Mouse (Mus musculus) adrenal gland, adult (tissue): ENCODE results near the gene Zfhx2.
A peak's percentile ranks its signal among the peaks of the same experiment; 100 is the strongest.

Experiments
- DNase-seq, 2 experiments: peaks; one replicate each; pipeline ENCODE4 v3.0.0; 2022 to 2023; ENCODE audit warnings: low spot score in 1 of 2; ENCODE audit not compliant: inconsistent age in 2 of 2

Zfhx2 gene

DNA sequence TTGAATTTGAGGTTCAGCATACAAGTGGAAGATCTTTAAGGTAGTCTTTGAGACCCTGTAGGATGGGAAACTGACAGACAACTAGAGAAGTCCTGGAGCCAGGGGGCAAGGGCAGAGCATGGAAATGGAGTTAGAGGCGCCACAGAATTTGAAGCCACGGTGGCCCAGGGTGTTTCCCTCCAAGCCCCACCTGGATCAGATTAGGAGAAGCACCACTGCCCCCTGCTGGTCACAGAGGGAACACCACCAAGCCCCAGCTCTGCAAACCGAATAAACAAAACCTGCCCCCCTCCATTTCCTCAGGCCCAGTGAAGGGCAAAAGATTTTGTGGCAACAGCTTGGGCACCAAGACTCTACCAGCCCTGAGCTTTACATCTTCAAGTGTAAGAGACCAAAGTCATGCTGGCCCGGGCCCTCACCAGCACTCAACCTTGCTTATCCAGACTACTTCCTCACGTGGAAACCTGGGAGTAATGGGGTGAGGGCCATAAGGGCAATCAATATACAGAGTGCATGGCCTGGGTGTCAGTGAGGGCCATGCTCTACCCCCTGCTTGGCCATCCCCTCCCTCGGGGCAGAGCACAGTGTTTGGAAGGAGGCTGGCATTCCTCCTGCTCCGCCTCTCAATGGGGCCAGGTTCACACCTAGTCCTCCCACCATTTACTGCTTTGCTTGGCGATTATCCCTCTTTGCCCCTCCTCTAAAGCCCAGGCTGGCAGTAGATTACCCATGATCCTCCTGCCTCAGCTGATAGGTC lies 12.7 kb downstream of the Zfhx2 start:
- DNase-seq: peak; percentile 56 to 83

DNA sequence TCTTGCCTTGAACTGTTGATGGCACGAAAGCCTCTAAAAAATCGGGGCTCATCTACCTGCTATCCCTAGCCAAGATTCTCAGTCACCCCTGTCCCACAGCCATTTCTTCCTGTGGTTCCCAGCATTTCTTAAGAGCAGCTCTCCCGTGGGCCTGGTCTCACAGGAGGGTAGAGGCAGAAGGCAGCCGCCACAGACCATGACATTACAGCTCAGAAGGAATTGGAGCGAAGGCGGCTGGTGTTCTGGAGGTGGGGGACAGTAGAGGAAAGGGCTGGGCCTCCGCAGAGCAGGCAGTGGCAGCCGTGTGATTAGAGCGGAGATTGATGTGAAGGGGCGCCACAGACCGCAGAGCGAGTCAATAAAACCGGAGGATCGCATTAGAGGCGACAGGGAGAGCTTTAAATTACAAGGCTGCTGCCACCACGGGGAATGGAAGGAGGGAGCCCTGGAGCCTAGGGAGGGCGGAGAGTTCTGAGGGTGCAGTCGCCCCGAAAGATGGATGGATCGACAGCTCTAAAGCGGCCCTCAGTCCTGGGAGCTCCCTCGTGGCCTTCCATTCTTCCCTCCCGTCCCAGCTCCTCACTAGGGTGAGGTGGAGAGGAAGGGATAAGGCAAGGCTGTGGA lies 13.6 kb downstream of the Zfhx2 start:
- no peak for DNase-seq

DNA sequence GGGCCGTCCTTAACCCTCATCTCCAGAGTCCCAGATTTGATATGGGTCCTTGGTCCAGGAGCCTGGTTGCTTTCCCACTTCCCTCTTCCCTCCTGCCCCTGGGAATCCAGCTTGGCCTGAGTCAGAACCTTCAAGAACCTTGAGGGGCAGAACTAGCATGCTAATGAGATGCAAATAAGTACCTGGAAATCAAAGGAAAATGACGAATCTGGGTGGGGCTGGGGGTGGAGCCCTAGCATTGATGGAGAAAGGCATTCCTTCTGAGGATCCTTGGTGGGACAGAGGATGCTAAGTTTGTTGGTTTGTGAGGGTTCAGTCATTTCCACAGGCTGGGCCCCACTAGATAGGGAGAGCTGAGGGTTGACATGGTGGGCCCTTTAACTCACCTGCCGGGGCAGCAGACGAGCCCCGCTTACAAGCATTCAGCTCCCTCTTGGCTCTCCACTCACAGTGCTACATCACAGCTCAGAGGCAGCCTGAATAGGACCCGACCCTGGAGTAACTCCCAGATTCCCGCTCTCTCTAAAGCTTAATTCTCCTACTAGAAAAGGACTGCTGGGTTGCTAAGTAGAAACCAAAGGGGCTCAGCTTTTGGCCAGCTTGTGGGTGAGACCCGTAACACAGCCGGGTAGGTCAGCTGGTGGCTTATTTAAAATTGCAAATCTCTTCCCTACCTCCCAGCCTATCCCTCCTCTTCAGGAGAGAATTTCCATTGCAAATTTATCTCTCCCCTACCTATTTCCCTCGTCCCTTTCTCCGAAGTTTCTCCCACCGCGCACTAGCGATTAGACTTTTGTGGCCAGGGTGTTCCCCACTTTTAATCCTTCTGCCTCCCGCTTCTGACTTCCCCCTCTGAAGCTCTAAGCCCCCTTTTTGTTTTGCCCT lies 14.4 kb downstream of the Zfhx2 start:
- no peak for DNase-seq

- no peak for DNase-seq
Measured at GRCm38 (mm10) chr14:55076956-55077355, 15.2 kb downstream of the Zfhx2 start.

DNA sequence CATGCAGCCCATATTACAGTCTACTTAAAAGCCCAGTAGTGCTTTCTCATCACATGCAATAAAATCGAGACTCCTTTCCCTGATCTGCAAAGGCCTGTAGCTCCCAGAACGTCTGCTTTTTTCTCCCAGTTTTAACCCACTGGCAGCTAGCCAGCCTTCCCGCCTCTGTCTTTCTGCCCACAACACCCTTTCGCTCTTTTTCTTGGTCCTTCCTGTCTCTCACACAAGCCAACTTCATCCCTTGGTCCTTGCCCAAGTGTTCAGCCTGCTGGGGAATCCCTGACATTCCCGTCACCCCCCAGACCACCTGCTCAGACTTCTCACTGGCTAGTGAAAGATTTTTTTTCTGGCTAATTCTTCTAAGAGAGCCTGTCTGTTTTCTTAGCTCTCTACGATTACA lies 15.9 kb downstream of the Zfhx2 start:
- DNase-seq: no peak

DNA sequence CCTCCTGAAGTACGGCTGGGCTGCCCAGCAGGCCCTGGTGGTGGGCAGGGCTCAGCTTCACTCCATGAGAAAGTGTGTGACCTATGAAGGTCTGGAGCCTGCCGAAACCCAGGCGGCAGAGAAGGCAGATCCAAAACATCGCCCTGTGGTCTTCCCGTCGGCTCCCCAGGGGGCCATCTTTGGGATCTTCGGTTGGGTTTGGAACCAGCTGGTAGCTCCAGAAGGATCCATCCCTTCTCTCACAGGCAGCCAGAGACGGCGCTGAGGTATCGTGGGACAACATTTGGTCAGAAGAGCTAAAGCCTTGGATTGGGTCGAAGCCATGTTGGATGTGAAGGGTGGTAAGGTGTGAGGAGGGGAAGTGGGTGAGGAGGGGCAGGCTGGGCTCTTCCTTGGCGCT lies 17.7 kb downstream of the Zfhx2 start:
- DNase-seq: no peak

- DNase-seq: no peak
Measured at GRCm38 (mm10) chr14:55071756-55072155, 20.4 kb downstream of the Zfhx2 start.

DNA sequence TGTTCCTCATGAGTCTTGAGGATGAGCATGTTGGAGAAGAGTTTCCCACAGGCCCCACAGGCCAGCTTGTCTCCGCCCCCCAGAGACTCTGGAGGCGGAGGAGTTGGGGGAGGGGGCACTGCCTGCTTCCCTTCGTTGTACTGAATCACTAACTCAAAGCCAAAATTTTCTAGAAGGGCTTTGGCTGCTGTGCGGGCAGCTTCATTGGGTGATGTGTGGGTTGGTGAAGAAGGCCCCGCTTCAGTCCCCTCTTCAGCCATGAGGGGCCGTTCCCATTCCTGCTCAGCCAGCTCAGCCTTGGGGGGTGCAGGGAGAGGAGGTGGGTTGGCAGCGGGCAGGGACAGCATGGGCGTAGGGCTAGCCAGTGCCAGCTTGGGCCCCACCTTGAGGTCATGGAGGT lies 26.1 kb downstream of the Zfhx2 start:
- DNase-seq: no peak

DNA sequence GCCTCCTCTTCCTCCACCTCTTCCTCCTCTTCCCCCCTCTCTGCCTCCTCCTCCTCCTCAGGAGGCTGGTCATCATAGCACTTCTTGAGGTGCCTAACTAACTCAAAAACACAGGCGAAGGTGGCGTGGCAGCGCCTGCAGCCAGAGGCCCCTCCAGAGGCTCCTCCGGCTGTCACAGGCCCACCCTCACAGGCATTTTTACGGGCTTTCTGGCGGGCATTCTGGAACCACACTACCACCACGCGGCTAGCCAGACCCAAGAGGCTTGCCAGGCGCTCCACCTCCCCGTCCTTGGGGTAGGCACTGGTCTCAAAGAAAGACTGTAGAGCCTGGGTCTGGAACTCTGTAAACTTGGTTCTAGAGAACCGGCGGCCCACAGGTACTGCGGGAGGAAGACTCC lies 26.7 kb downstream of the Zfhx2 start:
- no peak for DNase-seq

DNA sequence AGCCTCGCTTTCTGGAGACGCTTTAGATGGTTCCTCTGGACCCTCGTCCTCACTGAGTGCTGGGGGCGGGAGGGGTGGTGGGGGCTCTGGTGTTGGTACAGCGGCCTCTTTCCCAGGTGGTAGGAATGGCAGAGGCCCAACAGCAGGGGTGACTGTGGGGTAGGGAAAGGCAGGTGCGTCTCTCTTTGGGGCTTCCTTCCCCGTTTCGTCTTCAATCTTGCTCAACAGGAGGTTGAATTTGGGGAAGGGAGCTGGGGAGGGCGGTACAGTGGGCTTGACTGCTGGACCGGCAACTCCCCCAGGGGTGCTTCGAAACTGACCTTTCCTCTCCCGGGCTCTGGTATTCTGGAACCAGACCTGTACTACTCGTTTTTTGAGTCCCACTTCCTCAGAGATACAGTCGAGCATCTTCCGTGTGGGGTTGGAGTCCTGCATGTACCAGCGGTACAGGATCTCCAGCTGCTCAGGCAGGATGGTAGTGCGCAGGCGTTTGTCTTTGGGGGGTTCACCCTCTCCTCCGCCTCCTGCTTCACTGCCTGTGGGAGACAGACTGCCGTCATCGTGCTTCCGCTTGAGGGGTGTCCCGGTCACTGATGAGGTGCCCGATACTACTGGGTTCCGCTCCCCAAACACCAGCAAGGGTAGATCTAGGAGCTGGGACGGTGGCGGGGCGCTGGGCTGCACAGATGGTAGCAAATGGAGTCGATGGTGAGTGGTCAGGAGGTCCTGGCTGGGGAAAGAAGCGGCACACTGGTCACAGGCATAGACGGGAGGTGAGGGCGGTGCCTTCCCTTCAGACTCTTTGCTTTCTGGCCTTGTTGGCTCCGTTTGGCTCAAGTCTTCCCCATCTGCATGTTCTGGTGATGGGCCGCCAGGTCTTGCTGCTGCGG lies 27.4 kb downstream of the Zfhx2 start:
- no peak for DNase-seq

DNA sequence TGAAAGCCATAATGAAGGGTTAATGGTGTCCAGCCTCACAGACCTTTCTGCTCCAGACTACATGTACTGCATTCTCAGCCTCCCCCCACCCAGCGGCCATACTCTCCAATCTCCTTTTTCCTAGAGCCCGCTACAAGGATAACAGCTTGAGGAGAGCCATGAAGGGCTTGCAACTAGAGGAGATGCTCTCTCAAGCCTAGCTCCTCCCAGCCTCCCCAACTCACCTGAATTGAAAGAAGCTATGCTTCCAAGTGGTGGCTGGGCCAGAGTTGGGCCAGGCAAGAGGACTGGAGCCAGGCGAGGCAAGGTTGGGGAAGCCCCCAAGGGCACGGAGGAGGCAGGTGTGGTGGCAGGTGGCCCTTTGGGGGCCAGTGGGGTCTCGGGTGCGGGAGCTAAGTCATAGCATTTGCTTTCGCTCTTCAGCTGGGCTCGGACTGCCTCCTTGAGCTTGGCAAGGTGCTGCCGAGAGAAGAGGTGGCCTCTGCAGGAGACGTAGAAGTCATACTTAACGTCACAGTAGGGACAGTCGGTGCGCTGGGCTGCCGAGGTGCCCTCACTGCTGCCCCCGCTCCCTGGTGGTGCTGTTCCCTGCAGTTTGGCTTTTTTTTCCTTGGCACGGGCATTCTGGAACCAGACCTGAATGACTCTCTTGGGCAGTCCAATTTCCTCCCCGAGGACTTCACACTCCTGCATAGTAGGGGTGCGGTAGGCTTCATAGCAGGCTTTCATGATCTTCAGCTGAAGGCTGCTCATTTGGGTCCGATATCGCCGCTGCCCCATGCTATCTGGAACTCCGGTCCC lies 28.3 kb downstream of the Zfhx2 start:
- no peak for DNase-seq

DNA sequence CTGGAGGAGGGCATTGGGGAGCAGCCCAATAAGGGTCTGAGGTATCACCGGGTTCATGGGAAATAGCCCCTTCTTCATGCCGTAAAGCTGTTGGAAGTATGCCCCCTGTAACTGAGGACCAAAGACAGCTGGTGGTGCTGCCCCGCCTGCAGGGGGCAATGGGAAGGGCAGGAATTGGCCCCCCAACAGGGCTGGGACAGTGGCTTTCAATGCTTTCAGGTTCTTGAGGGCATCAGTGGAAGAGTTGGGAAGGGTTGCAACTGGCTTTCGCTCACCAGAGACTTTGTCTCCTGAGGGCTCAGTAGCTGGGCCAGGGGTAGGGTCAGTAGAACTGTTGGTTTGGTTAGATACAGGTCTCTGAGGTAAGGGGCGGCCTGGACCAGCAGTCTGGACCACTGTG lies 29.0 kb downstream of the Zfhx2 start:
- DNase-seq: no peak

- DNase-seq: peak; percentile 31 to 57
Measured at GRCm38 (mm10) chr14:55062626-55063025, 29.5 kb downstream of the Zfhx2 start.

GRCm38 (mm10) chr14:55061845-55062244 lies 30.3 kb downstream of the Zfhx2 start:
- DNase-seq: no peak

- no peak for DNase-seq
Measured at GRCm38 (mm10) chr14:55059931-55060330, 32.2 kb downstream of the Zfhx2 start.

- no peak for DNase-seq
Measured at GRCm38 (mm10) chr14:55059009-55059408, 33.1 kb downstream of the Zfhx2 start.

- DNase-seq: peak; percentile 91 to 97
Measured at GRCm38 (mm10) chr14:55055167-55055834, 36.8 kb downstream of the Zfhx2 start.

DNA sequence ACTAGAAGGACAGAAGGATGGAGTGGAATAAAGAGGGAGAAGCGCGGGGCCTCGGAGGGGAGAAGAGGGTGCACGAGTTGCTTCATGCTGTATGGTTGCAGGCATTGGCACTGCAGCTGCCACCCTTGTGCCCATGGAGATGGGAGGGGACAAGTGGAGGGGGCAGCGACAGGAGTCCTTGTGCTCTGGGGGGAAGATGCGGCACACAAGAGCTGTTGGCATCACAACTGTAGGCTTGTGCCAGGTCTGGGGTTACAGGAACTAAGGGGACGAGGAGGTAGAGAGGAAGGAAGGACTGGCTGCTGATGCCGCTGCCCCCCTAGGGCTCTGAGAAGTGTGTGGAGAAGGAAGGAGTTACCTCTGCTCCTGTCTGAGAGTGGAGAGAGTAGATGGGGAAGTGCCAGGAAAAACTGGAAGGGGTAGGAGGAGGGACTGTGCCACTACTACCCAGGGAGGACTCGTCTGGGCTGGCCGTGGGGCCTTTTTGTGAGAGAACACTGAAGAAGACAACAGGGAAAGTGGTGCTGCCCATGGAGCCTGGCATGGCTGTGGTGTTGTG lies 37.9 kb downstream of the Zfhx2 start:
- no peak for DNase-seq

- DNase-seq: no peak
Measured at GRCm38 (mm10) chr14:55053708-55054190, 38.4 kb downstream of the Zfhx2 start.
